Mouse (Mus musculus) olfactory bulb, adult 2 months (tissue): ENCODE results near the gene Brms1. TPM values are rescaled to one million over a fixed set of nuclear protein-coding genes. Genes with fewer than 3 reads are reported as not detected.

Experiments used
- H3K27ac ChIP-seq: fragments of 200-500 bp; 2 replicates; pipeline ENCODE4 v1.5.1; 2012; ENCODE audit warnings: low read depth, low read length; ENCODE audit not compliant: insufficient read depth
- H3K4me1 ChIP-seq: fragments of 200-500 bp; 2 replicates; pipeline ENCODE4 v1.6.1; 2012; ENCODE audit warnings: low read length; ENCODE audit not compliant: control insufficient read depth, insufficient read depth
- H3K4me3 ChIP-seq: fragments of 200-500 bp; 2 replicates; pipeline ENCODE4 v1.5.1; 2012; ENCODE audit warnings: mild to moderate bottlenecking, low read depth, low read length, moderate library complexity; ENCODE audit not compliant: insufficient read depth
- CTCF ChIP-seq: fragments of 200-500 bp; IDR thresholded peaks from 2 replicates; pipeline ENCODE4 v1.5.1; 2012; ENCODE audit warnings: low read depth, mild to moderate bottlenecking, low read length, moderate library complexity; ENCODE audit not compliant: insufficient read depth
- POLR2A ChIP-seq: fragments of 200-500 bp; IDR thresholded peaks from 2 replicates; pipeline ENCODE4 v1.6.1; 2012; ENCODE audit warnings: mild to moderate bottlenecking, low read depth, low read length, moderate library complexity; ENCODE audit not compliant: insufficient read depth
- WGBS: fragments of 180-500 bp; shearing (Covaris S2); methylation state at CpG from one replicate; pipeline ENCODE4 v1.1.7; 2018; 5-methylcytosine and 5-hydroxymethylcytosine counted together
- polyA plus RNA-seq: library from polyadenylated mRNA; stranded (reverse); fragments of >200 nt; gene quantifications from 2 replicates; pipeline ENCODE4 v1.2.4, GENCODE M21; 2012; ENCODE audit warnings: low replicate concordance; ENCODE audit not compliant: missing spikeins, insufficient read depth, insufficient read length

Gene Brms1
- polyA plus RNA-seq, 1 experiment, result not detected

GRCm38 (mm10) chr19:5068570-5069234, 27.5 kb downstream of the Brms1 start:
- WGBS, result 49% methylated on average over 21 of the region's 21 CpGs
- Histone ChIP-seq H3K4me3 (peak overlapping the region; percentile 33), H3K27ac (no peak overlapping the region), H3K4me1 (peaks cover 39% of the 10 kb centered on the region)
- TF ChIP-seq POLR2A (no peak), CTCF (no peak)

GRCm38 (mm10) chr19:5069486-5069885, 28.3 kb downstream of the Brms1 start:
- H3K4me3 ChIP-seq, result no peak overlapping the region
- TF ChIP-seq CTCF, result no peak
- no peak for TF ChIP-seq POLR2A

GRCm38 (mm10) chr19:5069978-5070377, 28.8 kb downstream of the Brms1 start:
- H3K4me3 ChIP-seq, result no peak overlapping the region
- H3K27ac ChIP-seq, result no peak overlapping the region
- peaks cover 39% of the 10 kb centered on the region for H3K4me1 ChIP-seq
- TF ChIP-seq CTCF (no peak), POLR2A (no peak)
- 88% methylated on average over 7 of the region's 7 CpGs for WGBS

More at GRCm38 (mm10) chr19:5069486-5069885, 28.3 kb downstream of the Brms1 start:
- H3K27ac ChIP-seq, result no peak overlapping the region
- WGBS, result 94% methylated on average over 5 of the region's 5 CpGs
- peaks cover 39% of the 10 kb centered on the region for H3K4me1 ChIP-seq

GRCm38 (mm10) chr19:5071077-5071476, 29.9 kb downstream of the Brms1 start:
- TF ChIP-seq POLR2A (no peak), CTCF (no peak)
- Histone ChIP-seq H3K4me3 (peak overlapping the region; percentile 49), H3K4me1 (peaks cover 39% of the 10 kb centered on the region), H3K27ac (no peak overlapping the region)
- 30% methylated on average over 11 of the region's 11 CpGs for WGBS

GRCm38 (mm10) chr19:5071545-5072369, 30.6 kb downstream of the Brms1 start:
- WGBS, result 2% methylated on average over 40 of the region's 40 CpGs
- TF ChIP-seq CTCF (no peak), POLR2A (peak; percentile 38; the same call in 1 of the 2 replicates)
- Histone ChIP-seq H3K4me1 (peaks cover 39% of the 10 kb centered on the region), H3K27ac (peak overlapping the region; percentile 16; the same call in 1 of the 2 replicates), H3K4me3 (peak overlapping the region; percentile 49)

- H3K4me3 ChIP-seq, result peak overlapping the region; percentile 49
- TF ChIP-seq CTCF (no peak), POLR2A (no peak)
- 4% methylated on average over 20 of the region's 20 CpGs for WGBS
- H3K27ac ChIP-seq, result no peak overlapping the region
- peaks cover 32% of the 10 kb centered on the region for H3K4me1 ChIP-seq
Measured at GRCm38 (mm10) chr19:5072389-5073019, 31.4 kb downstream of the Brms1 start.

- Histone ChIP-seq H3K27ac (no peak overlapping the region), H3K4me3 (peak overlapping the region; percentile 28; the same call in 1 of the 2 replicates), H3K4me1 (peaks cover 28% of the 10 kb centered on the region)
- under 1% methylated on average over 15 of the region's 15 CpGs for WGBS
- no peak for TF ChIP-seq POLR2A
- 0 out of 2 replicates have a peak, but pooled peaks have one; percentile 19 for TF ChIP-seq CTCF
Measured at GRCm38 (mm10) chr19:5073028-5073427, 31.9 kb downstream of the Brms1 start.

- Histone ChIP-seq H3K27ac (no peak overlapping the region), H3K4me1 (peaks cover 23% of the 10 kb centered on the region), H3K4me3 (no peak overlapping the region)
- no peak for TF ChIP-seq POLR2A
- no peak for TF ChIP-seq CTCF
- 25% methylated on average over 5 of the region's 5 CpGs for WGBS
Measured at GRCm38 (mm10) chr19:5073518-5073917, 32.4 kb downstream of the Brms1 start.
